Mouse (Mus musculus) olfactory bulb, adult 2 months (tissue): Measurements from ENCODE around the gene Slc25a31.

ENCODE experiments used
- CTCF ChIP-seq: fragments of 200-500 bp; IDR thresholded peaks from 2 replicates; pipeline ENCODE4 v1.5.1; 2012; ENCODE audit warnings: low read depth, mild to moderate bottlenecking, low read length, moderate library complexity; ENCODE audit not compliant: insufficient read depth
- POLR2A ChIP-seq: fragments of 200-500 bp; IDR thresholded peaks from 2 replicates; pipeline ENCODE4 v1.6.1; 2012; ENCODE audit warnings: mild to moderate bottlenecking, low read depth, low read length, moderate library complexity; ENCODE audit not compliant: insufficient read depth

- TF ChIP-seq CTCF (no peak), POLR2A (no peak)
Observed at GRCm38 (mm10) chr3:40674873-40675405, 33.7 kb upstream of the Slc25a31 start.
